Mouse (Mus musculus): ENCODE data around the gene Clcn6.

Clcn6 gene

DNA sequence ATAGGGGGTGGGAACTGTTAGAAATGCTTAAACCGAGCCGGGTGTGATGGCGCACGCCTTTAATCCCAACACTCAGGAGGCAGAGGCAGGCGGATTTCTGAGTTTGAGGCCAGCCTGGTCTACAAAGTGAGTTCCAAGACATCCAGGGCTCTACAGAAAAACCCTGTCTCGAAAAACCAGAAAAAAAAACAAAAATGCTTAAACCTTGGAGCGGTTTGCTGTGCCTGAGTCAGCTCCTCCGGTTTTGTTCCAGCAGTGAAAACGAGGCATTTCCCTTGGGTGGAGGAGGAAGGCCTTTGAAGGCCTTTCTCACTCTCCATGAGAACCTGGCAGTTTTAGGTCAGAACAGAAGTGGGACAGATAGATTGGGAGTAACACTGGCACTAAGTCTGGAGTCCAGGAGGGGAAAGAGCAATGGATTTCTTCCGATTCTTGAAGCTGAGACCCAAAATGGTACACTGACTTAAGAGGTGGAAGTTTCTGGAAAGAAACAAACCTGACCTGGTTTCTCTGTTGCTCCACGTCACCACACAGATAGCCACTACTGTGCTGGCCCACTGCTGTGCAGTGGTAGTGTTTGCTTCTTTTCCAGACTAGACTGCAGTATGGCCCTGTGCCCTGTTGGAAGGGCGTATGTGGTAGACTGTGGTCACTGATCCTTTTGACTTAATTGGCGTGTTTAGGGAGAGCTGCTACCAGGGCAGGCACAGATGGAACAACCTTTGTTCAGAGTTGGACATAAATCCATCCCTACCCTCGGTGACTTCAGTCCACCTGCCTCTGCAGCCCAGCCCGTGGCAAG is 1.6 kb upstream of the Clcn6 start:
- no peak for DNase-seq (ENCODE audit: low read depth, low spot score)

DNA sequence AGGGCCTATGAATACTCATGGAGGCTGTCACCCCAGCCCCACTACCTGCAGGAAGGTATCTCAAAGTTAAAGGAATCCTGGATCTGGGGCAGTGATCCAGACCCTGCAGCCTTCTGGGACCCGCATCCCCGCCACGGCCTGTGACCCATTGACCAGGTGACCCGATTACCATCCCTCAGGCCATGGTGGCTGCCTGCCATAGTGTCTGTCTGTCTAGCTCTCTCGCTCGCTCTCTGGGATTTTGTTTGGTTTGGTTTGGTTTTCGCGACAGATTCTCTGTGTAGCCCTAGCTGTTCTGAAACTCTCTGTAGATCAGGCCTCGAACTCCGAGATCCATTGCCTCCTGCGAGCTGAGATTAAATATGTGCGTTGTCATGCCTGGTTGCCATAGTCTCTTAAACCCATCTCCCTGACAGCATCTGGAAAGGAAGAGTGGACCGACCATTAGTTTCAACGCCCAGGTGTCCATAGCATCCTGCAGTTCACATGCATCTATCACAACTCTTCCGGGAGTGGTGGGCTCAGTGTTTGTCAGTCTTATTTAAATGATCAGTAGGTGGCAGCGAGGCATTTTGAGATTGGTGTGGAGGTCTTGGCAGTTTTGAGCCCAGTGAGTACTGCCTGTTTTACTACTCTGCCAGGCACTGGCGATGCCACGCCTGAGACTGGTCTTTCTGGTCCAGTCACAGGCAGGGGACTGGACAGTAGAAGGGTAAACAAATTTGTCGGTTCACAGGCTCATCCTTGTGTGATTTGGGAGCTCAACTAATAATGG is 820 bp upstream of the Clcn6 start:
- DNase-seq (ENCODE audit: low read depth, low spot score): no peak

DNA sequence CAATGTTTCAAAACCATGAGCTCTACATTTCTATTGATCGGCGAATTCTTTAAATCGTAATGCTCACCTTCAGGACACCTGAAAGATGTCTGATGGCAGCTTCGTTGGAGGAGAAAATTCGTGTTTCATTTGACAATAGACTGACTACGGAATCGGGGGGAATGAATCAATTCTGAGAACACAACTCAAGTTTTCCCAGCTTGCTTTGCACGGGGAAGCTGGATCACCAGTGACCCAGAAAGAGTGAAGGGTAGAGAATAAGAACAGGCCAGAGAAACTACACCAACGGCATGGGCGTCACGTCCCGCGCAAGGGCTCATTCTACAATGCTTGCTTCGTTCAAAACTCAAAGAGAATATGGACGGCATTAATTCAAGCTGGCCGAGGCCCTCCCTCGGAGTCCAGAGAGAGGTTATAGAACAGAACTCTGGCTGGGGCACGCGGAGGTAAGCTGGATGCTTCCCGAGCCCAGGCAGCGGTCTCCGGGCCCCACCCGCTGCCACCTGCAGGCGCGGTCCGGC is 482 bp downstream of the Clcn6 start:
- no peak for DNase-seq (ENCODE audit: low read depth, low spot score)

DNA sequence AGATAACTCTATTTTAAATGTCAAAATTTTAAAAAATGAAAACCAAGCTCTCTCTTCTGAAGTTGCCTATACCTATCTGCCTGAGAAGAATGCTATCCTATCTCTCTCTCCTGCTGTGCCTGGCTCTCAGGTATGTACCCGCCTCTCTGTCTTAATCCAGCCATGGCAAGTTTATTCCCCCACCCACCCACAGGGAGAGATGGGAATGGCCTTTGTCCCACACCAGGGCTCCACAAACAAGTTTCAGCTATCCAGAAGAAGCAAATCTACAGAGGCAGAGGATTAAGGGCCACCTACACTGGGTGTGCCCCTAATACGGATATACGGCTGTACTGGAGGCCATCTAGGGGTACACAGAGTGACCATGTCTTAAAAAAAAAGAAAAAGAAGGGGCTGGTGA is 3.2 kb downstream of the Clcn6 start:
- no peak for DNase-seq (ENCODE audit: low read depth, low spot score)

GRCm38 (mm10) chr4:148033858-148034410 is 4.7 kb downstream of the Clcn6 start:
- DNase-seq (ENCODE audit: low read depth, low spot score): no peak

DNA sequence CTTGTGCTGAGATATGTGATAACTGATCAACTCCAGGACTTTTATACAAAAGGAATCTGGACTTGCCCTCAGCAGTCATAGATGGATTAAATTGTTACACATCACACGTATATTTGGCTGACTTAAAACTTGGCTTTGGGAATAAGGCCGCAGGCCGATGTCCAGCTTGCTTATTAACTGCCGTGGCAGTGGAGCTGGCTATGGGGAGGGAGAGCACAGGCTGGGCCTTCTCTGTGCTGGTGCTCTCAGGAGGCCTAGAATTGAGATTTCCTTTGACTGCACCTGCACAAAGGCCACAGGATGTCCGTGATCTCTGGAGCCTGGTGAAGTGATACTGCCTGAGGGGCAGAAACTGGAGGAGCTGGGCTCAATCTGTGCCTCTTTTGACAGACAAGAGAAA is 8.1 kb downstream of the Clcn6 start:
- no peak for DNase-seq (ENCODE audit: low read depth, low spot score)

DNA sequence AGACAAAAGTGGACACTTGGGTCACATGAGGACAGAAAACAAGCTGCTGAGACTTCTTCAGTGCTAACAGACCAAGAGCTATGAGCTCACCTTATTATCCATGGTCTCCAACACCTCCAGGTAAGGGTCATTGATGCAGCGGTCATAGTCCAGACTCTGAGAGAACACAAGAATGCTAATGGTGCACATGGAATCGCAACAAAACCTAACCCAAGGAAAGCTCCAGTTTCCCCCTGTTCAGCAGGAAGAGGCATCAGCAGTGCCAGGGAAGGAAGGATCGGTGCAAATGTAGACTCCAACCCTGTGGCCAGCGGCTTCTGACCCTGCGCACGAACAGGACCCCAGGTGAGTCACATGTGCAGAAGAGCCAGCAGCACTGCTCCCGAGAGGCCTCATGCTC is 9.3 kb downstream of the Clcn6 start:
- DNase-seq (ENCODE audit: low read depth, low spot score): no peak

DNA sequence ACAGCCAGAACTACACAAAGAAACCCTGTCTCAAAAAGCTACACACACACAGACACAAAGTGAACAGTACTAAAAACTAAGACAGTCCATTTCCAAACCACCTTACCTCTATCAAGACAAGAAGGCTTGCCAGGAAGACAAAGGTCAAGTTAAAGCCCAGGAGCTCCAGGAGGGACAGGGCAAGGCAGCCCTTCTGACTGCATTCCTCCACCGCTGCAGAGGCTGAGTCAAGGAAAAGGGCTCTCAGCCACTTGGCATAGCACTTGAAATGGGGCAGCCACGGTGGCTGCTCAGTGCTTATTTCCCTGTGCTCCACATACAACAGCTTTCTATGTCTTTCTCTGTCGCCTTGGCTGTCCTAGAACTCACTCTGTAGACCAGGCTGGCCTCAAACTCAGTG is 14.6 kb downstream of the Clcn6 start:
- no peak for DNase-seq (ENCODE audit: low read depth, low spot score)

DNA sequence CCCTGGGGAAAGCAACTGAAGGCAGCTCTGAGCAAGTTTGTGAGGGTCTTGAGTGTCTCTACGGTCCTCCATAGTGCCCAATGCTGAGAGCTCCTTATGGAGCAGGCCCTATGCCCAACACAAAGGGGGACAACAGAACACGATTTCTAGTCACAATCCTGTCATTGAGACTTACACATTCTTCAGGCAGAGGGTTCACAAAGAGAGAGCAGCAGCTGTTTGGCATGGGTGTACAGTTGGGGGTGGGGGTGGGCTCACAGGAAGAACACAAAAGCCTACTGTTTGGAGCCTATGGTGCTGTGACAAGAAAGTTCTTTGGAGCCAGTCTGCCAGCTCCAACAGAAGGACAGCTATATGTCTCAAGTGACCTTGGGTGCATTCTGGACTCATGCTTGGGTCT is 20.2 kb downstream of the Clcn6 start:
- no peak for DNase-seq (ENCODE audit: low read depth, low spot score)

- no peak for DNase-seq (ENCODE audit: low read depth, low spot score)
These were observed 21.6 kb downstream of the Clcn6 start for GRCm38 (mm10) chr4:148016981-148017380.

DNA sequence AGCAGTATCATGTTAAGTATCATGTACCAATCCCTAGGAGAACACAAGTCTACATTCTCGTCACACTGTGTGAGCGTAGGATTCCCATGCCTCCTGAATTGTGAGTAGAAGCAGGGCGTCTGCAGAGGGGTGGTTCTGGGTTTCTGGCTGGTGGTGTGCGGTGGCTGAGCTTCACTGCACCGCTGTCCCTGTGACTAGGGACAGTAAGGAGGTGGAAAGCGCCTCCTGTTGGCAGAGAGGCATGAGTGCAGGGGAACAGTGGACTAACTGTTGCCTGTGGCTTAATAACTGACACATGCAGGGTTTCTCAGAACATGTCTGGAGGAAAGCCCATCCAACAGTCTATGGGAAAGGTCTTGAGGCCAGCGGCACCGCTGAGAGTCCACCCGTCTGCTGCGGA is 23.2 kb downstream of the Clcn6 start:
- DNase-seq (ENCODE audit: low read depth, low spot score): no peak

GRCm38 (mm10) chr4:148012216-148012615 is 26.4 kb downstream of the Clcn6 start:
- DNase-seq (ENCODE audit: low read depth, low spot score): no peak

DNA sequence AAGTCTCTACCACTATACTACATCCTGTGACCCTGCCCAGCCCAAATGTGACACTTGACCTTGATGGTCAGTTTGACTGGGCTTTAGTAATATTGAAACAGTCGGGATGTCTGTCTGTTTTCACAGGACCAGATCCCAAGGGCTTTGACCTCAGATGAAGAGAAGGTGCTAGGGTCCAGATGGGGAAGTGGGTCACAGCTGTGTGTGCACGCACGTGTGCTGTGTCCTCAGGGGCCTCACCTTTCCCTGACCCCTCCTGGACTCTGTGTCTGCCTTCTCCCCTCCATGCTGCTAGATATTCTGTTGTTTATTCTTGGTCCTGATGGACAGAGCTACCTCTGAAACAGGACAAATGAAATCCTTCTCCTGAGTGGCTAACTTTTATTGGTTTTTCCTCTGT is 27.3 kb downstream of the Clcn6 start:
- DNase-seq (ENCODE audit: low read depth, low spot score): no peak

GRCm38 (mm10) chr4:148009641-148010040 is 29.0 kb downstream of the Clcn6 start:
- no peak for DNase-seq (ENCODE audit: low read depth, low spot score)

DNA sequence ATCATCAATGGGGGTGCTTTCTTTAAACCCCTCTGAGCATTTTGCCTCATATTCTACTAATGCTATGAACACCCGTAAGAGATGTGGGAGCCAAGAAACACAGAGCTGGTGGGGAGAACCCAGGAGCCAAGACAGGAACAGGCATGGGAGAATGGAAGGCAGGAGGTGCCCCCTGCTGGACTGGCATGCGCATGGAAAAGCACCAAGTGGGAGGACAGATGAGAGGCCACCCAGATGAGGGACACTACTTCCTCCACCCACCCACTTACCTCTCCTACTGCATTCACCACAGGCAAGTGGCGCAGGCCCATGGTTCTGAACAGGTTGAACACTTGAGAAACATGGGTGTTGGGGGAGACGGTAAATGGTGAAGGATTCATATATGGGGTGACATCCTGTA is 30.2 kb downstream of the Clcn6 start:
- DNase-seq (ENCODE audit: low read depth, low spot score): peak; percentile 11

DNA sequence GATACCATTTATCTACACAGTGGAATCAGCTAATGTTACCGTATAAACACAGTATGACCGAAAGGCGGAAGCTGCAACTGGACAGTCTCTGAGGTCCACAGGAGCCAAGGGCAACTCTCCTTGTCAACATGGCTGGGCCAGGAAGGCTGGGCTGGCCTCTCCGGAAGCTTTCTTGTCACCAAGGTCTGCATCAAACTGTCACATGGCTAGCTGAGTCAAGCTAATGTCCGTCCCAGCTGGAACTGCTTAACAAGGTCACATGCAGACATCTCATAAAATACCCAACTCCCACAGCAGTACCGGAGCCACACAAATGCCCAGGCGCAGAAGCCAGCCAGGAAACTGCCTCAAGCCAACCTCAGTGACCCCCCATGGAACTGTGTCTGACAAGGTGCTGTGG is 34.3 kb downstream of the Clcn6 start:
- no peak for DNase-seq (ENCODE audit: low read depth, low spot score)

GRCm38 (mm10) chr4:148001866-148002265 is 36.8 kb downstream of the Clcn6 start:
- DNase-seq (ENCODE audit: low read depth, low spot score): no peak

DNA sequence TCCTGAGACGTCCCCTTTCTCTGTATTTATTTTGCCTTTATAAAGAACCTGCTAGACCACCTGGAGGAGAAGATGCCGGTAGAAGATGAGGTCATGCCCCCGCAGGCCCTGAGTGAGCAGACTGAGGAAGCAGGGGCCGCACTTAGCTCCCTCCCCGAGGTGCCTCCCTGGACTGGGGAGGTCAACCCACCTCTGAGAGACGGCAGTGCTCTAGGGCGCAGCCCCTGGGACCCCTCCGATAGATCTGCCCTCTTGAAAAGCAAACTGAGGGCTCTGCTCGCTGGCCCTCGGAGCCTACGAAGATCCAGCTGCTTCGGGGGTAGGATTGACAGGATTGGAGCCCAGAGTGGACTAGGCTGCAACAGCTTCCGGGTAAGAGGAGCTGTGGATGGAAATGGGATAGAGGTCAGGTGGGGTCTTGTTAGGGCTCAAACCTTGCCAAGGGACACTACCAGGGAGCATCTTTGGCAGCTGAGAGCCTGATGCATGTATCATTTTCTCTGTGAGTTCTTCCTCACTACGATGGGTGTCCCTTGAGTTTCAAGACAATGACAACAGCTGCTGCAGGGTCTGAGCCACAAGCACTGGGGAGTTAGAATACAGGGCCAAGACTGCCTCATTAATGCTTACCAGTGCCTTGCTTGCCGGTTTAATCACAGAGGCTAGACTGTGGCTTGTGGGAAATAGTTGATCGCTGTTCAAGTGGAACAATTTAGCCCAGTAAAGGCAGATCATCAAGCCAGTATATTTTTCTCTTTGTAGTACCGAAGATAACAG is 37.4 kb downstream of the Clcn6 start:
- no peak for DNase-seq (ENCODE audit: low read depth, low spot score)

DNA sequence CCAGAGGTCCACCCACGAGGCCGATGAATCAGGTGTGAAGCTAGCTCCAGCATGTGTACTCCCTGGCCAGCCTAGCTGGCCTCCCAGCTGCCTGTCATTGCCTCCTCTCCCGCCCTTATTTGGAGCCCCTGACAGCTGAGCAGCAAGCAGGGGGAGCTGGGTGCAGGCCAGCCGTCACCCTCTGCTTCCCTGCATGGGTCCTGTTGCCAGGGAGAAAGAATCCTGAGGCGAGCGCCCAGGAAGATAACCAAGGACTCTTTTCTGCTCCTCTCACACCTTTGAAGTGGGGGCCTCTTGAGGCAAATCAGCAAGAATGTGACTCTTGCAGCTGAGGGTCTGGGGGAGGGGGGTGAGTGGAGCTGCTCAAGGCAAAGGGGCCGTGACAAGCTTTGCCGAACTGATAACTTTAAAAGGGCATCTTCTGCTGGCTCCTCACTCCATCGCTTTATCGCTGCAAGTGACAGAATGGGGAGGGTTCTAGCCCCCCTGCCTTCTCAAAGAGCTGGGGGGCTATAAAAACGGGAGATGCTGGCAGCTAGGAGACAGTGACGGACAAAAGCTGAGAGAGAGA is 38.3 kb downstream of the Clcn6 start, which contains the start of gene Nppa:
Gene Nppa, plus strand, starts transcription at position 521 of the 571 bp plus-strand sequence.
- DNase-seq (ENCODE audit: low read depth, low spot score): no peak

- no peak for DNase-seq (ENCODE audit: low read depth, low spot score)
These were observed 43.3 kb downstream of the Clcn6 start for GRCm38 (mm10) chr4:147995311-147995710.

GRCm38 (mm10) chr4:147993571-147994095 is 45.0 kb downstream of the Clcn6 start:
- DNase-seq (ENCODE audit: low read depth, low spot score): no peak

Data from retina, adult 2 months (tissue).